Mouse (Mus musculus) gastrocnemius, postnatal 4 days (tissue): ENCODE measurements at regions not wholly inside any gene's neighbourhood (a gene's known extent, or its start where the extent isn't known, plus 50 kb on each side); places are given as distances from the start of the nearest gene placed in this dataset.
A peak's percentile ranks its signal among the peaks of the same experiment; 100 is the strongest.

Experiments used
- DNase-seq, 2 experiments: peaks; one replicate each; pipeline ENCODE4 v3.0.0; 2021 to 2022; ENCODE audit warnings: low spot score in 2 of 2, mixed read lengths in 2 of 2

- no peak for DNase-seq
Measured at GRCm38 (mm10) chr1:168007456-168007855, 318.4 kb downstream of the Lmx1a start.

DNA sequence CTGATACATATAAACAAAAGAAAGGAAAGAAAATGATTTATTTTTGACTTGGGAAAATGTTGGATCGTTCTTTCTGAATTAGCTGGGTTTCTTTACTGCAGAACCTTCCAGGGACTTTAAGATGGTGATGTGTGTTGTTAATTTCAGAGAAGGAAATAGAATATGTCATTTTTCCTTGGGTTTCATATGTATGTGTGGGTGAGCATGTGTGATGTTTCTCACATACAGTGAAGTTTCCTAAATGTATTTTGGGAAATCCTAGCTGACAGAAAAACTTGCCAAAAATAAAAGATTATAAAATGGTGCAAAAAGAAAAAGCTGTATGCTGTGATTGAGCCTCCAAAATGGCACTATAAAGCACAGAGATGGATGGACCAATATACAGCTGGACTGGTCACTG is 319.2 kb downstream of the Lmx1a start:
- no peak for DNase-seq

- DNase-seq, result no peak
Measured at GRCm38 (mm10) chr1:168010416-168010815, 321.4 kb downstream of the Lmx1a start.

GRCm38 (mm10) chr1:168012069-168012468 is 323.0 kb downstream of the Lmx1a start:
- DNase-seq, result no peak

- no peak for DNase-seq
Measured at GRCm38 (mm10) chr1:168012611-168013010, 323.6 kb downstream of the Lmx1a start.

DNA sequence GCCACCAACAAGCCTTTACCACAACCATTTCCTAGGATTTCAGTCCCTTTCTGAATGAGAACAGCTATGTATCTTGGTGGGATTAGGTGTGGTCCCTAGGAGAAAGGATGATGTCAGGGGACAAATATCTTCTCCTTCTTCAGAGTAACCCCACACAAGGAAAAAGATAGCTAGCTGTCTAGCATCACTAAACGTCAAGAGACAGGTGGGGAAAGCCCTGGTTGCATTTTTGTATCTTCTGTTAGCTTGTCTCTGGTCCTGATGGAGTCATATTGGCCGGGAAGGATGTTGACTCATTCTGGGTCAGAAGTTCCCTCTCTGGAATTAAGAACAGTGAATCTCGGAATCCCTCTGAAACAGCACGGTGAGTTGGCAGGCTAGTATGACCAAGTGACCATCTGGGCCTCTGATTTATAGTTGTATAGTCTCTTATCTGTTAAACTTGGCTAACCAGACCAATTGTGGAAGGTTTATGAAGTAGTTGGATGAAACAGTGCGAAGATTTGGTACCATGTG is 327.4 kb downstream of the Lmx1a start:
- no peak for DNase-seq

DNA sequence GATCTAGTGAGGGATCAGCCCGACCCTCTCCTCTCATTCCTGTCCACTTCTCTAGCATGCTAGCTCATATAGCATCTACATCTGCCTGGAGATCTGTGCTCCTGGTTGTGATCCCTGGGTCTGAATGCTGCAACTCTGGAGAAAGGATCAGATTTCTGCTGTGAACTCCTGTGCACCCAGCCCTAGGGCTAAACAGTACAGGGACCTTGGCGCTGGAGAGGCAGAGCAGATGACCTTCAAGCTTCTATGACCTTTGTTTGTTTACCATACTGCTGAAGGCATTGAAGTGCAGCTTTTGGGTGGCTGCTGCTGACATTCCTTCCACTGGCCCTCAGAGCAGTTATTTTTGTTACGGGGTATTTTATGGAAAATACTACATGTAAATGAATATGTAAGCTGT is 337.4 kb downstream of the Lmx1a start:
- no peak for DNase-seq

GRCm38 (mm10) chr1:168044765-168045164 is 355.7 kb downstream of the Lmx1a start:
- DNase-seq, result peak in 1 of 2 experiments; percentile 16

- no peak for DNase-seq
Measured at GRCm38 (mm10) chr1:168046347-168046746, 357.3 kb downstream of the Lmx1a start.

GRCm38 (mm10) chr1:168046749-168047148 is 357.7 kb downstream of the Lmx1a start:
- no peak for DNase-seq

DNA sequence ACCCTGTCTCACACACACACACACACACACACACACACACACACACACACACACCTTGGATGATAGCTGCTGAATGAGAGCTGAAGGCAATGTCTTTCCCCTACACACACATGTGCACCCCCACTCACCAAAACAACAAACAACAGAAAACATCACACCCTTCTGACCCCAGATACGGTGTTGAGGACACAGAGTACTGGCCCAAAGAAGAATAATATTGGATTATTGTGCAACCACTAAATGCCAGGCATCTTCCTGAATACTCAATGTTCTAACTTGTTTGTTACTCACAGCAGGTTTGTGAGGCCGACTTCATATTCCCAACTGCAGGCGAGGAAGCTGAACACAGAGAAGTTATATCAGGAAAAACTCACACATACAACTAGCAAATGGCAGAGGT is 360.9 kb downstream of the Lmx1a start:
- DNase-seq, result no peak

GRCm38 (mm10) chr1:168056479-168056878 is 367.4 kb downstream of the Lmx1a start:
- no peak for DNase-seq

- no peak for DNase-seq
Measured at GRCm38 (mm10) chr1:168057479-168057878, 368.4 kb downstream of the Lmx1a start.

- DNase-seq, result no peak
Measured at GRCm38 (mm10) chr1:168058769-168059168, 369.7 kb downstream of the Lmx1a start.

DNA sequence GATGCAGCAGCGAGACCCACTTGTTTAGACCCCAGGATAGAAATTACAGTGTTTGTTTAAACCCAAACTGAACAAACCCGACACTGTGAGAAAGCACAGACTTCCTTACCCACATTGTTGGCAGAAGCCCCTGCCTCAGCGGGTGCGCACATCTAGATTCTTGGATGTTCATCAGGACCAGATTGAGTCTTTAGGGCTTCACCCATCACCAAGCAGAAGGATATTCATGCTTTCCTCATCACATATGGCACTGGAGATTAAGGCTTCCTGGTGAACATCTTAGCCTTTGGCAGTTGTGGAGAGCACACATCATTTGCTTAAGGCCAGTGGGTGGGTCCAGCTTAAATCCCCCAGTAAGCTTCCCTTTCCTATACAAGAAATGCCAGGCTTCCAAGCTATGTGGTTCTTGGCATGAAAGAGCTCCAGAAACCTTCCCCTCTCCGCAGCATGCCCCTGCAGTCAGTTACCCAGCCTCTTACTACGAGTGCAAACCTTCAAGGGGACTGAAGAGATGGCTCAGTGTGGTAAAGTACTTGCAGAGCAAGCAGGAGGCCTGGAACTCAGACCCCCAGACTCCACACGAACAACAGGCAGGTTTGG is 367.9 kb downstream of the Pbx1 start:
- no peak for DNase-seq

DNA sequence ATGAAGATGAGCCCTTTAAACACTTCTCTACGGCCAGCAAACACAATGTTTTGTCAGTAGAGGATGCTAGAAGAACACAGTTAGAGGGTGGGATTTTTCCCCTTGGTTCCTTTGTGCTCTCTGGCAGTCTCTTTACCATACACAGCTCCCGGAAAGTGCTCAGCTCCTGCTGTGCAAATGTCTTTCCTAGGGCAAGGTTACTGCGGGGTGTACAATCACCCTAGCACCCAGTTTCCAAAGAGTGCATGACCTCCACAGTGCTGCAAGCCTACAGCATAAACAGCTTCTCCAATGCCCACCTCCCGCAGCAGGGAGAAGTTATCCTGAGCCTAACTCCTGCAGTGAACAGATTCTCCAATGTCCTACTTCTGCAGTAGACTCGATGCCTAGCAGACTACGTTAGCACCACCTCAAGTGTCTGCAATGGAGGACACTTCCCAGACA is 366.4 kb downstream of the Pbx1 start:
- DNase-seq, result no peak

- DNase-seq, result no peak
Measured at GRCm38 (mm10) chr1:168066810-168067209, 365.3 kb downstream of the Pbx1 start.

- DNase-seq, result no peak
Measured at GRCm38 (mm10) chr1:168068003-168068919, 363.8 kb downstream of the Pbx1 start.

DNA sequence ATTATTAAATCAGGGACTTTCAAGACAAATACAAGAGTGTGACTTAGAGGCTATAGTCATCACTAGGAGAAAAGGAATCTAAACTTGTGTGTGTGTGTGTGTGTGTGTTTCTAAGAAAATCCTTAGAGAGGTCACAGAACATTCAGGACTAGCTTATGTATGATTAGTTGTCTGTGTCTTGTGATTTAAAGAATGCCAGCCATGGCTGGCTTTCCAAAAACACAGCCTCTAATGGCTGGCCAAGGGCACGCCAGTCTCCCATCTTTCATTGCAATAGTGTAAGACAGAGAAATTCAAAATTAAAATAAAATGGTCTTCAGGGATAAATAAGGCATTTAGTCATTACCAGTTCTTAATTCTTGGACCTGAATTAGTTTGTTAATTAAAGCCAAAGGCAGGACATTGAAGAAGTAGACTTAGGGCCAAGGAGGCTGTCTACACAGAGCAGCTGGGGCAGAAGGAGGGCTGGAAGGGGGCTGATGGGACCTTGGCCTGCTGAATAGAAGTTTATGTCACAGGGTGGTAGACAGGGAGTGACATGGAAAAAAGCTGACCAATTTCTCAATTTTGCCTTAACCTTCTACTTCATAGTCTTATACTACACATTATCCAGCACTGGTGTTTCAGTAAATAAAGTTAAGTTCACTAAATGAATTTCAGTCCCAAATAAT is 363.0 kb downstream of the Pbx1 start:
- DNase-seq, result no peak
